In the genomic region with DNA sequence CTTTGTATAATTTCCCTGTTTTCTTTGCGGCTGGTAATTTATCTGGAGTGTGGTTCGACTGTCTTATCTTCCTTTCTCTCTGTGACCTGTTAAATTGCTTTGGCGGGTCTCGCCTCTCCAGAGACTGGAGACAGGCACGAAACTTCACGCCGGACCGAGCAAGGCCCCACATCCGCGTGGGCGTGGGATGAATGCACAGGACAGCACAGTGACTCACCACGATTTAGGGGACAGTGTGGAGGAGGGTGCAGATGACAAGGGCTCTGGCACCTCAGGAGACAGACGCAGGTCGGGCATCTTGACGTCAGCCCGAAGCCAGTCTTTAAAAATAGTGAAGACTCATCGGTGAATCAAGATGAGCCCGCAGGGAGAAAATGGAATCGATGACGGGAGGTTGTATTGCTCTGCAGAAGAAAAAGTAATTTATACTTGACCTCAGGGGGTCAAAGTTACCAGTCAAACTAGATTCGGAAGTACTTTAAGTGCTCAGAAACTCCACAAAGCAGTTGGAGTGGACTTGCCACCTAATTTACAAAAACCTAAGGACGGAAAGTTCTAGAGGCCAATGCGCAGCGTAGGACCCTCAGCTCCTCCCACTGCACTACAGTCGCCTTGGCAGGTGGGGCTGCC, we compare ENCODE assay signal across 12 mouse cellular contexts. TPM values are rescaled to one million over a fixed set of nuclear protein-coding genes. Genes with fewer than 3 reads are reported as not detected.
DNase-seq lines count a peak whose midpoint lies in the region; TF ChIP-seq lines count a peak whose summit lies in the region.
"Had no signal": no experiment of that assay in that cellular context is flagged by ENCODE, and none has a peak within 500 bp of the region (broad histone marks: within the 10 kb centered on the region; RNA-seq: fewer than 3 reads in every experiment).

No protein-coding gene starts in this region.

- H3K4me1 ChIP-seq in kidney, adult 2 months (ENCODE audit: control insufficient read depth, insufficient read depth, low read length) = no peaks in the 10 kb centered on the region
- H3K4me1 ChIP-seq: embryonic facial prominence, embryonic 12.5 days had no signal

- 45% methylated on average over 25 of the region's 25 CpGs for WGBS in kidney, adult 2 months

- H3K27ac ChIP-seq in kidney, adult 2 months (ENCODE audit: insufficient read depth, low read depth, low read length) = no peak overlapping the region
- H3K27ac ChIP-seq: embryonic facial prominence, embryonic 12.5 days had no signal

- H3K36me3 ChIP-seq in kidney, adult 2 months (ENCODE audit: control insufficient read depth, insufficient read depth, low read length) = no peaks in the 10 kb centered on the region
- H3K36me3 ChIP-seq: embryonic facial prominence, embryonic 12.5 days had no signal

- H3K4me3 ChIP-seq in kidney, adult 2 months (ENCODE audit: insufficient read depth, low read depth, low read length) = no peak overlapping the region
- H3K4me3 ChIP-seq: embryonic facial prominence, embryonic 12.5 days had no signal

- intact Hi-C loops in heart, postnatal 14 days (cut with DNase I) = no loop called here

- H3K27me3 ChIP-seq in kidney, adult 2 months (replicated peaks; ENCODE audit: control insufficient read depth, insufficient read depth, low read length) = no peaks in the 10 kb centered on the region
- H3K27me3 ChIP-seq: embryonic facial prominence, embryonic 12.5 days had no signal

- TF ChIP-seq POLR2A in kidney, adult 2 months (IDR thresholded peaks at IDR 0.05; ENCODE audit: low read depth, low read length) = no peak

- DNase-seq in heart, adult 11 months = peak; percentile 82
- DNase-seq in heart, postnatal 14 days = no peak
- peak; percentile 11 for DNase-seq in kidney, postnatal 10 days
- DNase-seq in kidney, adult 2 months = no peak
- DNase-seq in MN1 (ENCODE audit: low spot score) = peak; percentile 65
- DNase-seq in frontal cortex, postnatal 36 days (ENCODE audit: low spot score in 2 of 2) = peak; percentile 3 to 17
- DNase-seq in urinary bladder, postnatal 4 days (ENCODE audit: low spot score in 2 of 2) = no peak
- no peak for DNase-seq in spleen, postnatal 36 days (ENCODE audit: low spot score in 2 of 2)
- DNase-seq: cerebellum, adult 11-12 months; right cerebral cortex, postnatal 25 days had no signal

- TF ChIP-seq CTCF in kidney, adult 2 months (conservative IDR thresholded peaks at IDR 0.05; ENCODE audit: insufficient read depth, insufficient read length, low read depth, low read length) = no peak

RNA-seq across cellular contexts. Expression of gene Prelid3b, which starts 30.1 kb away (rescaled TPM):
- 10 to 100 TPM; 59.8 to 72.3 TPM for total RNA-seq in heart, postnatal 14 days (2021)
- polyA plus RNA-seq in kidney, adult 2 months (2012; rRNA removed) = 39.9 and 48.1 TPM in 2 replicates

RNA-seq across cellular contexts. Expression of gene Atp5e, which starts 39.0 kb away (rescaled TPM):
- total RNA-seq in heart, postnatal 14 days (2021) = 1,000 to 10,000 TPM; 1,334 to 1,389 TPM
- polyA plus RNA-seq in kidney, adult 2 months (2012; rRNA removed) = 806 and 1,071 TPM in 2 replicates

RNA-seq across cellular contexts. Expression of gene Tubb1, which starts 52.5 kb away (rescaled TPM):
- total RNA-seq in heart, postnatal 14 days (2021) = 1 to 10 TPM; 2.0 TPM
- 0.34 and 0.61 TPM in 2 replicates for polyA plus RNA-seq in kidney, adult 2 months (2012; rRNA removed)
- polyA plus RNA-seq: C2C12 had no signal

Comparison
In these comparisons a context has a peak if more than half of its experiments do, and no peak if none do; other contexts are left out.
1. DNase-seq: peak in heart, adult 11 months (single experiment), kidney, postnatal 10 days (single experiment), MN1 (single experiment) and frontal cortex, postnatal 36 days (2 of 2); none in heart, postnatal 14 days (0 of 2), kidney, adult 2 months (single experiment), urinary bladder, postnatal 4 days (0 of 2) and spleen, postnatal 36 days (0 of 2).